Mouse (Mus musculus): ENCODE data around the gene Pcgf2.

DNA sequence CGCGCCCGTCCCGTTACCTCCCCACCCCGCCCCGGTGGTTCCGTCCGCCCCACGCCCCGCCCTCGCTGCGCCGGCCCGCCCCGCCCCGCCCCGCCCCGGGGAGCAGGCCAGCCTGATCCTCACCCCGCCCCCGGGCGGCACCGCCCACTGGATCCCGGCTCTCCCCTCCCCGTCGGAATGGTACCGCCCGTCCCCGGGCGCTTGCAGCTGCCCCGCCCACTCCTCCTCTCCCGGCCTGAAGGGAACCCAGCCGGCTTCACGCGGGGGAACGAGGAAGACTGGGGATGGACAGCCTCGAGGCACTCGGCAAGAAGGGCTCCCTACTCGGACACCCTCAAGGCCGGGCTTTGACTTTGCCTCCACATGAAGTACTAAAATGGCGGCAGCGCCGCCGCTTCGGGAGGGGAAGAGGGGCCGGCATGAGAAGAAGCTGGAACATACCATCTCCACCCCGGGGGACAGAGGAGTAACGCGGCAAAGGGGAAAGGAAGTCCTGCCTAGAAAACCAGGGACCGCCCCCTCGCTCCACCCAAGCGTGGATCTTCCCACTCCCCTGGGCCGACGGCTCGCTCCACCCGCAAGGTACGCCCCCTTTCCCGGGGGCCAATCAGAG, 44.5 kb upstream of the Pcgf2 start:
- TF ChIP-seq CTCF (IDR thresholded peaks at IDR 0.05; ENCODE audit: control insufficient read depth, insufficient read depth, insufficient read length): no peak
- TF ChIP-seq MAX (IDR thresholded peaks at IDR 0.05): no peak
- TF ChIP-seq USF1 (IDR thresholded peaks at IDR 0.05; ENCODE audit: low read depth): no peak
- no peak for TF ChIP-seq CEBPB (IDR thresholded peaks at IDR 0.05; ENCODE audit: low read depth)
- TF ChIP-seq MYOG (IDR thresholded peaks at IDR 0.05; ENCODE audit: control insufficient read depth, extremely low read depth, insufficient read length): no peak

Measured in C2C12 (cell line).